Mouse (Mus musculus): ENCODE data around the gene Nrp1.

Gene Nrp1

GRCm38 (mm10) chr8:128417956-128418796, 59.8 kb downstream of the Nrp1 start:
- in situ Hi-C loops (cut with MboI, MseI): no loop called here

- in situ Hi-C loops (cut with MboI, MseI): no loop called here
Observed at GRCm38 (mm10) chr8:128419984-128420383, 61.6 kb downstream of the Nrp1 start.

- in situ Hi-C loops (cut with MboI, MseI): no loop called here
Observed at GRCm38 (mm10) chr8:128420402-128420801, 62.0 kb downstream of the Nrp1 start.

GRCm38 (mm10) chr8:128423813-128424212, 65.4 kb downstream of the Nrp1 start:
- in situ Hi-C loops (cut with MboI, MseI): no loop called here

GRCm38 (mm10) chr8:128424626-128425333, 66.4 kb downstream of the Nrp1 start:
- in situ Hi-C loops (cut with MboI, MseI): loop anchor here (5.0 kb wide), 1 partner anchor 53 kb away; no protein-coding TSS in a partner anchor

- in situ Hi-C loops (cut with MboI, MseI): loop anchor here (5.0 kb wide), 1 partner anchor 50 kb away; no protein-coding TSS in a partner anchor
Observed at GRCm38 (mm10) chr8:128427071-128427470, 68.7 kb downstream of the Nrp1 start.

GRCm38 (mm10) chr8:128428971-128429370, 70.6 kb downstream of the Nrp1 start:
- in situ Hi-C loops (cut with MboI, MseI): loop anchor here (5.0 kb wide), 1 partner anchor 48 kb away; no protein-coding TSS in a partner anchor

- in situ Hi-C loops (cut with MboI, MseI): no loop called here
Observed at GRCm38 (mm10) chr8:128431082-128431481, 72.7 kb downstream of the Nrp1 start.

GRCm38 (mm10) chr8:128435749-128436148, 77.3 kb downstream of the Nrp1 start:
- in situ Hi-C loops (cut with MboI, MseI): no loop called here

GRCm38 (mm10) chr8:128437156-128437825, 78.9 kb downstream of the Nrp1 start:
- in situ Hi-C loops (cut with MboI, MseI): no loop called here

GRCm38 (mm10) chr8:128441407-128441806, 83.0 kb downstream of the Nrp1 start:
- in situ Hi-C loops (cut with MboI, MseI): no loop called here

GRCm38 (mm10) chr8:128445596-128445995, 87.2 kb downstream of the Nrp1 start:
- in situ Hi-C loops (cut with MboI, MseI): no loop called here

GRCm38 (mm10) chr8:128446636-128447035, 88.2 kb downstream of the Nrp1 start:
- in situ Hi-C loops (cut with MboI, MseI): no loop called here

GRCm38 (mm10) chr8:128447320-128447719, 88.9 kb downstream of the Nrp1 start:
- in situ Hi-C loops (cut with MboI, MseI): no loop called here

GRCm38 (mm10) chr8:128450390-128451032, 92.1 kb downstream of the Nrp1 start:
- in situ Hi-C loops (cut with MboI, MseI): no loop called here

- in situ Hi-C loops (cut with MboI, MseI): no loop called here
Observed at GRCm38 (mm10) chr8:128451121-128451520, 92.7 kb downstream of the Nrp1 start.

GRCm38 (mm10) chr8:128453471-128453870, 95.1 kb downstream of the Nrp1 start:
- in situ Hi-C loops (cut with MboI, MseI): no loop called here

- in situ Hi-C loops (cut with MboI, MseI): no loop called here
Observed at GRCm38 (mm10) chr8:128454026-128454425, 95.6 kb downstream of the Nrp1 start.

- in situ Hi-C loops (cut with MboI, MseI): no loop called here
Observed at GRCm38 (mm10) chr8:128457277-128457676, 98.9 kb downstream of the Nrp1 start.

- in situ Hi-C loops (cut with MboI, MseI): no loop called here
Observed at GRCm38 (mm10) chr8:128459704-128460103, 101.3 kb downstream of the Nrp1 start.

- in situ Hi-C loops (cut with MboI, MseI): no loop called here
Observed at GRCm38 (mm10) chr8:128461716-128462115, 103.3 kb downstream of the Nrp1 start.

GRCm38 (mm10) chr8:128463162-128463561, 104.8 kb downstream of the Nrp1 start:
- in situ Hi-C loops (cut with MboI, MseI): no loop called here

All from T-helper 1 cell (primary cell).